Mouse (Mus musculus) MEL (cell line): ENCODE results near the gene Bcap29. TPM values are rescaled to one million over a fixed set of nuclear protein-coding genes. Genes with fewer than 3 reads are reported as not detected.

Experiments
- DNase-seq: peaks from one replicate; pipeline ENCODE4 v3.0.0; 2011; ENCODE audit warnings: low read depth, low spot score
- H3K27ac ChIP-seq: 2 replicates; pipeline ENCODE4 v1.5.1; 2012; ENCODE audit warnings: low read depth, mild to moderate bottlenecking, control low read depth, low read length, moderate library complexity; ENCODE audit not compliant: control insufficient read depth
- H3K27me3 ChIP-seq, 2 experiments: fragments of 150-350 bp in 1 of 2; sonication (generic) in 1 of 2; 2 replicates each; pipeline ENCODE4 v1.6.1; 2012; ENCODE audit warnings: low read length in 2 of 2, mild to moderate bottlenecking in 2 of 2, improper control_type of control experiment in 1 of 2, moderate library complexity in 1 of 2; ENCODE audit not compliant: insufficient read depth in 2 of 2, control insufficient read depth in 1 of 2
- H3K36me3 ChIP-seq, 2 experiments: 2 replicates each; pipeline ENCODE4 v1.6.1; 2012 to 2014; ENCODE audit warnings: low read length in 2 of 2, improper control_type of control experiment in 1 of 2, inconsistent platforms in 1 of 2, mild to moderate bottlenecking in 1 of 2; ENCODE audit not compliant: insufficient read depth in 2 of 2, control insufficient read depth in 1 of 2
- H3K4me1 ChIP-seq, 2 experiments: fragments of 150-350 bp in 1 of 2; sonication (generic) in 1 of 2; 2 replicates each; pipeline ENCODE4 v1.6.1; 2012; ENCODE audit warnings: low read length in 2 of 2, improper control_type of control experiment in 1 of 2, mild to moderate bottlenecking in 1 of 2; ENCODE audit not compliant: insufficient read depth in 2 of 2, control insufficient read depth in 1 of 2
- H3K4me3 ChIP-seq, 2 experiments: fragments of 150-350 bp in 1 of 2; sonication (generic) in 1 of 2; 2 replicates each; pipeline ENCODE4 v1.5.1; 2012; ENCODE audit warnings: low read depth in 2 of 2, low read length in 2 of 2, mild to moderate bottlenecking in 2 of 2, moderate library complexity in 2 of 2, control low read depth in 1 of 2, improper control_type of control experiment in 1 of 2; ENCODE audit not compliant: control insufficient read depth in 1 of 2, insufficient read depth in 1 of 2
- H3K79me2 ChIP-seq: 2 replicates; pipeline ENCODE4 v1.6.1; 2012; ENCODE audit warnings: mild to moderate bottlenecking, low read length, moderate library complexity; ENCODE audit not compliant: control insufficient read depth, poor library complexity, insufficient read depth
- H3K9ac ChIP-seq: 2 replicates; pipeline ENCODE4 v1.6.1; 2012; ENCODE audit warnings: low read depth, mild to moderate bottlenecking, control low read depth, low read length, moderate library complexity; ENCODE audit not compliant: control insufficient read depth, poor library complexity, severe bottlenecking
- H3K9me3 ChIP-seq: fragments of 150-350 bp; sonication (generic); replicated peaks from 2 replicates; pipeline ENCODE4 v1.6.1; 2012; ENCODE audit warnings: mild to moderate bottlenecking, low read length, improper control_type of control experiment, moderate library complexity; ENCODE audit not compliant: insufficient read depth
- BHLHE40 ChIP-seq: IDR thresholded peaks from 2 replicates; pipeline ENCODE4 v1.6.1; 2012; ENCODE audit warnings: low read depth, mild to moderate bottlenecking, inconsistent platforms, low read length, improper control_type of control experiment, borderline replicate concordance
- CHD1 ChIP-seq: IDR thresholded peaks from 2 replicates; pipeline ENCODE4 v1.6.1; 2012; ENCODE audit warnings: low read depth, mild to moderate bottlenecking, inconsistent platforms, low read length, improper control_type of control experiment
- CHD2 ChIP-seq: IDR thresholded peaks from 2 replicates; pipeline ENCODE4 v1.6.1; 2011; ENCODE audit warnings: low read length, improper control_type of control experiment
- CTCF ChIP-seq, 3 experiments: IDR thresholded peaks in 2 of 3; conservative IDR thresholded peaks in 1 of 3; 2 replicates each; pipeline ENCODE4 v1.5.1; 2011 to 2012; ENCODE audit warnings: low read length in 3 of 3, low read depth in 2 of 3, mild to moderate bottlenecking in 2 of 3, improper control_type of control experiment in 1 of 3, inconsistent platforms in 1 of 3, mixed read lengths in 1 of 3, moderate library complexity in 1 of 3; ENCODE audit not compliant: control insufficient read depth in 1 of 3, insufficient read depth in 1 of 3, poor library complexity in 1 of 3, severe bottlenecking in 1 of 3
- E2F4 ChIP-seq: IDR thresholded peaks from 2 replicates; pipeline ENCODE4 v1.6.1; 2011; ENCODE audit warnings: low read depth, low read length, improper control_type of control experiment, borderline replicate concordance
- ELF1 ChIP-seq: IDR thresholded peaks from 2 replicates; pipeline ENCODE4 v1.6.1; 2014; ENCODE audit warnings: low read depth, mild to moderate bottlenecking, inconsistent platforms, low read length, improper control_type of control experiment, moderate library complexity
- EP300 ChIP-seq, 2 experiments: IDR thresholded peaks; 2 replicates each; pipeline ENCODE4 v1.6.1; 2011; ENCODE audit warnings: improper control_type of control experiment in 2 of 2, low read length in 2 of 2, low read depth in 1 of 2, mild to moderate bottlenecking in 1 of 2
- ETS1 ChIP-seq: IDR thresholded peaks from 2 replicates; pipeline ENCODE4 v1.6.1; 2012; ENCODE audit warnings: low read depth, mild to moderate bottlenecking, inconsistent platforms, low read length, improper control_type of control experiment, moderate library complexity
- GABPA ChIP-seq: IDR thresholded peaks from 2 replicates; pipeline ENCODE4 v1.6.1; 2012; ENCODE audit warnings: low read depth, mild to moderate bottlenecking, inconsistent platforms, low read length, improper control_type of control experiment, moderate library complexity
- GATA1 ChIP-seq: IDR thresholded peaks from 2 replicates; pipeline ENCODE4 v1.6.1; 2011; ENCODE audit warnings: low read depth, low read length, improper control_type of control experiment
- JUND ChIP-seq: IDR thresholded peaks from 2 replicates; pipeline ENCODE4 v1.6.1; 2011; ENCODE audit warnings: low read depth, mild to moderate bottlenecking, improper control_type of control experiment, low read length
- KAT2A ChIP-seq: conservative IDR thresholded peaks from 2 replicates; pipeline ENCODE4 v1.6.1; 2012; ENCODE audit warnings: low read depth, low read length, improper control_type of control experiment, inconsistent platforms
- MAFK ChIP-seq: IDR thresholded peaks from 2 replicates; pipeline ENCODE4 v1.6.1; 2011; ENCODE audit warnings: low read depth, mild to moderate bottlenecking, low read length, improper control_type of control experiment, borderline replicate concordance
- MAX ChIP-seq: IDR thresholded peaks from 2 replicates; pipeline ENCODE4 v1.6.1; 2011; ENCODE audit warnings: low read length, improper control_type of control experiment
- MAZ ChIP-seq: IDR thresholded peaks from 2 replicates; pipeline ENCODE4 v1.6.1; 2012; ENCODE audit warnings: low read depth, mild to moderate bottlenecking, inconsistent platforms, low read length, improper control_type of control experiment
- MEF2A ChIP-seq: IDR thresholded peaks from 2 replicates; pipeline ENCODE4 v1.6.1; 2014; ENCODE audit warnings: low read depth, mild to moderate bottlenecking, inconsistent platforms, low read length, improper control_type of control experiment; ENCODE audit not compliant: poor library complexity, insufficient replicate concordance, severe bottlenecking; ENCODE audit errors: extremely low read depth
- MXI1 ChIP-seq: IDR thresholded peaks from 2 replicates; pipeline ENCODE4 v1.6.1; 2011; ENCODE audit warnings: mild to moderate bottlenecking, low read depth, low read length, improper control_type of control experiment
- MYB ChIP-seq: IDR thresholded peaks from 2 replicates; pipeline ENCODE4 v1.6.1; 2011; ENCODE audit warnings: mild to moderate bottlenecking, low read depth, low read length, improper control_type of control experiment
- MYC ChIP-seq: IDR thresholded peaks from 2 replicates; pipeline ENCODE4 v1.6.1; 2011; ENCODE audit warnings: low read depth, mild to moderate bottlenecking, low read length, improper control_type of control experiment, moderate library complexity
- NELFE ChIP-seq: IDR thresholded peaks from 2 replicates; pipeline ENCODE4 v1.6.1; 2011; ENCODE audit warnings: low read depth, low read length, improper control_type of control experiment
- POLR2A ChIP-seq, 2 experiments: IDR thresholded peaks; 2 replicates each; pipeline ENCODE4 v1.6.1; 2011 to 2012; ENCODE audit warnings: low read length in 2 of 2, mild to moderate bottlenecking in 2 of 2, control low read depth in 1 of 2, improper control_type of control experiment in 1 of 2, low read depth in 1 of 2, moderate library complexity in 1 of 2; ENCODE audit not compliant: control insufficient read depth in 1 of 2, insufficient read depth in 1 of 2, poor library complexity in 1 of 2
- POLR2AphosphoS2 ChIP-seq: IDR thresholded peaks from 2 replicates; pipeline ENCODE4 v1.6.1; 2011; ENCODE audit warnings: low read length, improper control_type of control experiment
- POLR2AphosphoS5 ChIP-seq: IDR thresholded peaks from 2 replicates; pipeline ENCODE4 v1.6.1; 2012; ENCODE audit warnings: low read depth, borderline replicate concordance, mild to moderate bottlenecking, inconsistent platforms, low read length, moderate library complexity, mixed read lengths
- RAD21 ChIP-seq: IDR thresholded peaks from 2 replicates; pipeline ENCODE4 v1.6.1; 2011; ENCODE audit warnings: mild to moderate bottlenecking, low read depth, low read length, improper control_type of control experiment
- RCOR1 ChIP-seq: IDR thresholded peaks from 2 replicates; pipeline ENCODE4 v1.6.1; 2012; ENCODE audit warnings: low read depth, mild to moderate bottlenecking, inconsistent platforms, low read length, improper control_type of control experiment
- SIN3A ChIP-seq: IDR thresholded peaks from 2 replicates; pipeline ENCODE4 v1.6.1; 2012; ENCODE audit warnings: low read length, improper control_type of control experiment, inconsistent platforms
- SMC3 ChIP-seq: IDR thresholded peaks from 2 replicates; pipeline ENCODE4 v1.6.1; 2011; ENCODE audit warnings: low read depth, low read length, improper control_type of control experiment
- TAL1 ChIP-seq: IDR thresholded peaks from 2 replicates; pipeline ENCODE4 v1.6.1; 2012; ENCODE audit warnings: mild to moderate bottlenecking, inconsistent platforms, low read length, moderate library complexity, mixed read lengths
- TBP ChIP-seq: IDR thresholded peaks from 2 replicates; pipeline ENCODE4 v1.8.0; 2011; ENCODE audit warnings: low read depth, low read length, improper control_type of control experiment
- TCF12 ChIP-seq: IDR thresholded peaks from 2 replicates; pipeline ENCODE4 v1.6.1; 2014; ENCODE audit warnings: low read depth, mild to moderate bottlenecking, inconsistent platforms, low read length, improper control_type of control experiment, moderate library complexity
- UBTF ChIP-seq: IDR thresholded peaks from 2 replicates; pipeline ENCODE4 v1.6.1; 2012; ENCODE audit warnings: low read depth, mild to moderate bottlenecking, inconsistent platforms, low read length, improper control_type of control experiment, moderate library complexity, borderline replicate concordance; ENCODE audit not compliant: insufficient read depth
- USF1 ChIP-seq: IDR thresholded peaks from 2 replicates; pipeline ENCODE4 v1.6.1; 2014; ENCODE audit warnings: low read depth, mild to moderate bottlenecking, inconsistent platforms, low read length, improper control_type of control experiment, moderate library complexity
- USF2 ChIP-seq, 2 experiments: IDR thresholded peaks; 2 replicates each; pipeline ENCODE4 v1.6.1; 2011 to 2012; ENCODE audit warnings: improper control_type of control experiment in 2 of 2, low read length in 2 of 2, borderline replicate concordance in 1 of 2, inconsistent platforms in 1 of 2, low read depth in 1 of 2, mild to moderate bottlenecking in 1 of 2; ENCODE audit not compliant: insufficient read depth in 1 of 2
- ZC3H11A ChIP-seq: IDR thresholded peaks from 2 replicates; pipeline ENCODE4 v1.6.1; 2012; ENCODE audit warnings: low read depth, mild to moderate bottlenecking, inconsistent platforms, low read length, improper control_type of control experiment
- ZNF384 ChIP-seq: IDR thresholded peaks from 2 replicates; pipeline ENCODE4 v1.6.1; 2012; ENCODE audit warnings: low read depth, mild to moderate bottlenecking, inconsistent platforms, low read length, improper control_type of control experiment
- polyA plus RNA-seq, 2 experiments: library from polyadenylated mRNA; stranded (reverse) in 1 of 2; unstranded in 1 of 2; fragments of >175 nt in 1 of 2; fragments of >200 nt in 1 of 2; gene quantifications; 2 replicates each; pipeline versions ENCODE4 v1.2.1 to v1.2.4; 2012; ENCODE audit warnings: low replicate concordance in 2 of 2, low read depth in 1 of 2; ENCODE audit not compliant: insufficient read length in 2 of 2, insufficient read depth in 1 of 2, missing spikeins in 1 of 2
- total RNA-seq: library from RNA; depleted of rRNA; stranded (reverse); fragments of 300-350 nt; gene quantifications from 2 replicates; pipeline ENCODE4 v1.2.3, GENCODE M21; 2012; rRNA removed

Bcap29 gene
- total RNA-seq (30.9 and 34.0 TPM in 2 replicates), polyA plus RNA-seq (10 to 100 TPM in 1 of 2 experiments, not detected in 1; 63.4 TPM)

GRCm38 (mm10) chr12:31634343-31635239 is at the start of gene Bcap29:
TSS of gene Bcap29 (minus strand) at chr12:31634658.
- Histone ChIP-seq H3K27me3 (no peaks in the 10 kb centered on the region), H3K27ac (peak within 1 kb of the TSS; percentile 86), H3K4me1 (peaks cover 8 to 10% of the 10 kb centered on the region in 2 experiments), H3K9me3 (no peaks in the 10 kb centered on the region), H3K4me3 (peak within 1 kb of the TSS; percentile 92 to 100), H3K36me3 (peaks cover 11 to 17% of the 10 kb centered on the region in 2 experiments), H3K9ac (peak within 1 kb of the TSS; percentile 97), H3K79me2 (peaks cover 22% of the 10 kb centered on the region)
- DNase-seq, result peak; percentile 82
- peak; percentile 96 for TF ChIP-seq MAX
- TF ChIP-seq E2F4, result no peak
- TF ChIP-seq TCF12, result peak; percentile 38; the same call in 1 of the 2 replicates
- TF ChIP-seq MAZ, result no peak
- no peak for TF ChIP-seq ZC3H11A
- no peak for TF ChIP-seq MYB
- TF ChIP-seq CHD2, result no peak
- TF ChIP-seq CHD1, result peak; percentile 79; the same call in 1 of the 2 replicates
- TF ChIP-seq NELFE, result peak; percentile 74
- TF ChIP-seq ETS1, result no peak
- no peak for TF ChIP-seq RAD21
- TF ChIP-seq GATA1, result no peak
- TF ChIP-seq KAT2A, result no peak; the same call in 1 of the 2 replicates
- peak; percentile 63 for TF ChIP-seq ELF1
- TF ChIP-seq USF2 (IDR thresholded peaks at IDR 0.05; ENCODE audit: borderline replicate concordance in 1 of 2, insufficient read depth in 1 of 2, low read depth in 1 of 2, low read length in 2 of 2), result no peak
- TF ChIP-seq SIN3A, result peak; percentile 83; the same call in 1 of the 2 replicates
- no peak for TF ChIP-seq ZNF384
- TF ChIP-seq POLR2A (IDR thresholded peaks at IDR 0.05; ENCODE audit: control insufficient read depth in 1 of 2, insufficient read depth in 1 of 2, low read depth in 1 of 2, low read length in 2 of 2, poor library complexity in 1 of 2), result peak; percentile 72 to 78
- no peak for TF ChIP-seq UBTF
- 0 out of 2 replicates have a peak, but pooled peaks have one; percentile 32 for TF ChIP-seq USF1
- no peak for TF ChIP-seq EP300 (IDR thresholded peaks at IDR 0.05; ENCODE audit: low read depth in 1 of 2, low read length in 2 of 2)
- no peak for TF ChIP-seq RCOR1
- TF ChIP-seq TAL1, result no peak
- TF ChIP-seq MXI1, result peak; percentile 98
- TF ChIP-seq BHLHE40, result no peak
- TF ChIP-seq SMC3, result no peak
- TF ChIP-seq GABPA, result no peak
- TF ChIP-seq MYC, result peak; percentile 93
- peak; percentile 43; the same call in 1 of the 2 replicates for TF ChIP-seq TBP
- TF ChIP-seq POLR2AphosphoS2, result 0 out of 2 replicates have a peak, but pooled peaks have one; percentile 40
- no peak for TF ChIP-seq POLR2AphosphoS5
- TF ChIP-seq MAFK, result no peak
- TF ChIP-seq JUND, result no peak
- no peak for TF ChIP-seq CTCF (IDR thresholded peaks at IDR 0.05 in 2 of 3, conservative IDR thresholded peaks at IDR 0.05 in 1 of 3; ENCODE audit: control insufficient read depth in 1 of 3, insufficient read depth in 1 of 3, low read depth in 2 of 3, low read length in 3 of 3, poor library complexity in 1 of 3, severe bottlenecking in 1 of 3)
- TF ChIP-seq MEF2A, result no peak
